In genomic region chrX:99285611-99286010, GRCm38 (mm10) we compare ENCODE assay signal across 8 mouse cellular contexts.
DNase-seq lines count a peak whose midpoint lies in the region; ATAC-seq lines count a peak whose summit lies in the region.
"Had no signal": no experiment of that assay in that cellular context is flagged by ENCODE, and none has a peak within 500 bp of the region (broad histone marks: within the 10 kb centered on the region; RNA-seq: fewer than 3 reads in every experiment).

No protein-coding gene starts in this region.

- no peaks in the 10 kb centered on the region for H3K9me3 ChIP-seq in midbrain, embryonic 12.5 days
- H3K9me3 ChIP-seq: neural tube, embryonic 12.5 days had no signal

- H3K4me2 ChIP-seq in midbrain, embryonic 12.5 days (replicated peaks) = no peak overlapping the region
- H3K4me2 ChIP-seq: neural tube, embryonic 12.5 days had no signal

- no peak overlapping the region for H3K9ac ChIP-seq in midbrain, embryonic 12.5 days (replicated peaks)
- H3K9ac ChIP-seq: neural tube, embryonic 12.5 days had no signal

- H3K36me3 ChIP-seq in midbrain, embryonic 12.5 days = no peaks in the 10 kb centered on the region
- H3K36me3 ChIP-seq: neural tube, embryonic 12.5 days had no signal

- H3K27ac ChIP-seq in midbrain, embryonic 12.5 days (replicated peaks) = peak overlapping the region; percentile 35; the same call in 1 of the 2 replicates
- H3K27ac ChIP-seq: neural tube, embryonic 12.5 days had no signal

- peaks cover 94% of the 10 kb centered on the region for H3K27me3 ChIP-seq in midbrain, embryonic 12.5 days

- 25% methylated on average over 9 of the region's 9 CpGs for WGBS in midbrain, embryonic 12.5 days

- H3K4me3 ChIP-seq in midbrain, embryonic 12.5 days = no peak overlapping the region
- H3K4me3 ChIP-seq: neural tube, embryonic 12.5 days had no signal

- peaks cover 10% of the 10 kb centered on the region for H3K4me1 ChIP-seq in midbrain, embryonic 12.5 days

- DNase-seq in MN1 (ENCODE audit: low spot score) = peak; percentile 44
- DNase-seq in adipocyte (ENCODE audit: low spot score) = peak; percentile 16
- peak; percentile 33 to 77 for DNase-seq in gastrocnemius, postnatal 4 days (ENCODE audit: low spot score in 2 of 2)
- peak; percentile 45 for DNase-seq in kidney, adult 11 months
- no peak for DNase-seq in frontal cortex, postnatal 36 days (ENCODE audit: low spot score in 2 of 2)
- DNase-seq in layer of hippocampus, postnatal 25 days (ENCODE audit: extremely low spot score in 1 of 2, low spot score in 1 of 2) = no peak

- peak; percentile 71; the same call in 1 of the 2 replicates for ATAC-seq in midbrain, embryonic 12.5 days (ENCODE audit: low FRiP score, low read depth)

Comparison
In these comparisons a context has a peak if more than half of its experiments do, and no peak if none do; other contexts are left out.
1. DNase-seq: peak in MN1 (single experiment), adipocyte (single experiment), gastrocnemius, postnatal 4 days (2 of 2) and kidney, adult 11 months (single experiment); none in frontal cortex, postnatal 36 days (0 of 2) and layer of hippocampus, postnatal 25 days (0 of 2).